Mouse (Mus musculus): ENCODE results near the gene Acvrl1. TPM values are rescaled to one million over a fixed set of nuclear protein-coding genes. Genes with fewer than 3 reads are reported as not detected.

Gene Acvrl1
- polyA plus RNA-seq, 1 experiment from 2014 or later, result 5.2 TPM

- H3K9me3 ChIP-seq, result no peaks in the 10 kb centered on the region
- peak overlapping the region; percentile 19; the same call in 1 of the 2 replicates for H3K4me3 ChIP-seq
- 8% methylated on average over 6 of the region's 6 CpGs for WGBS
- peaks cover 57% of the 10 kb centered on the region for H3K4me1 ChIP-seq
- peak overlapping the region; percentile 78 for H3K27ac ChIP-seq
- DNase-seq (ENCODE audit: low spot score), result no peak
- no peaks in the 10 kb centered on the region for H3K27me3 ChIP-seq (ENCODE audit: insufficient read depth, poor library complexity, severe bottlenecking)
- no peaks in the 10 kb centered on the region for H3K36me3 ChIP-seq
These were observed 19.6 kb downstream of the Acvrl1 start for GRCm38 (mm10) chr15:101147910-101148273.

- Histone ChIP-seq H3K4me1 (peaks cover 50% of the 10 kb centered on the region), H3K9me3 (no peaks in the 10 kb centered on the region), H3K27me3 (ENCODE audit: insufficient read depth, poor library complexity, severe bottlenecking) (no peaks in the 10 kb centered on the region), H3K4me3 (no peak overlapping the region), H3K27ac (peak overlapping the region; percentile 78), H3K36me3 (no peaks in the 10 kb centered on the region)
- WGBS, result 58% methylated on average over 6 of the region's 6 CpGs
- DNase-seq (ENCODE audit: low spot score), result no peak
These were observed 20.3 kb downstream of the Acvrl1 start for GRCm38 (mm10) chr15:101148604-101149003.

GRCm38 (mm10) chr15:101151409-101152261, 23.3 kb downstream of the Acvrl1 start:
- DNase-seq (ENCODE audit: low spot score), result no peak
- peaks cover under 1% of the 10 kb centered on the region; the same call in 1 of the 2 replicates for H3K9me3 ChIP-seq
- no peaks in the 10 kb centered on the region for H3K36me3 ChIP-seq
- peaks cover 23% of the 10 kb centered on the region for H3K4me1 ChIP-seq
- whole genome bisulfite sequencing, result 55% methylated on average over 9 of the region's 9 CpGs
- no peak overlapping the region for H3K4me3 ChIP-seq
- no peaks in the 10 kb centered on the region for H3K27me3 ChIP-seq (ENCODE audit: insufficient read depth, poor library complexity, severe bottlenecking)
- no peak overlapping the region for H3K27ac ChIP-seq

GRCm38 (mm10) chr15:101154700-101155616, 26.6 kb downstream of the Acvrl1 start:
- WGBS, result 76% methylated on average over 7 of the region's 7 CpGs
- no peaks in the 10 kb centered on the region for H3K27me3 ChIP-seq (ENCODE audit: insufficient read depth, poor library complexity, severe bottlenecking)

GRCm38 (mm10) chr15:101160128-101160527, 31.8 kb downstream of the Acvrl1 start:
- no peak for DNase-seq (ENCODE audit: low spot score)
- H3K4me1 ChIP-seq, result peaks cover 33% of the 10 kb centered on the region
- H3K27me3 ChIP-seq (ENCODE audit: insufficient read depth, poor library complexity, severe bottlenecking), result peaks cover 7% of the 10 kb centered on the region; the same call in 1 of the 2 replicates
- H3K36me3 ChIP-seq, result no peaks in the 10 kb centered on the region
- no peak overlapping the region for H3K27ac ChIP-seq
- peaks cover 2% of the 10 kb centered on the region; the same call in 1 of the 2 replicates for H3K9me3 ChIP-seq
- 12% methylated on average over 1 of the region's 1 CpGs for WGBS
- H3K4me3 ChIP-seq, result no peak overlapping the region

More at GRCm38 (mm10) chr15:101154700-101155616, 26.6 kb downstream of the Acvrl1 start:
- no peaks in the 10 kb centered on the region for H3K36me3 ChIP-seq
- no peak overlapping the region for H3K27ac ChIP-seq
- H3K4me1 ChIP-seq, result peaks cover 4% of the 10 kb centered on the region; the same call in 1 of the 2 replicates
- DNase-seq (ENCODE audit: low spot score), result no peak
- H3K4me3 ChIP-seq, result no peak overlapping the region
- H3K9me3 ChIP-seq, result peaks cover 2% of the 10 kb centered on the region; the same call in 1 of the 2 replicates

- Histone ChIP-seq H3K4me1 (peaks cover 36% of the 10 kb centered on the region), H3K27me3 (ENCODE audit: insufficient read depth, poor library complexity, severe bottlenecking) (peaks cover 7% of the 10 kb centered on the region; the same call in 1 of the 2 replicates), H3K36me3 (no peaks in the 10 kb centered on the region), H3K27ac (no peak overlapping the region), H3K4me3 (no peak overlapping the region), H3K9me3 (peaks cover 2% of the 10 kb centered on the region; the same call in 1 of the 2 replicates)
- DNase-seq (ENCODE audit: low spot score), result no peak
- 35% methylated on average over 7 of the region's 7 CpGs for WGBS
These were observed 32.3 kb downstream of the Acvrl1 start for GRCm38 (mm10) chr15:101160591-101160990.

GRCm38 (mm10) chr15:101161534-101161933, 33.2 kb downstream of the Acvrl1 start:
- 85% methylated on average over 7 of the region's 7 CpGs for WGBS
- H3K27me3 ChIP-seq (ENCODE audit: insufficient read depth, poor library complexity, severe bottlenecking), result peaks cover 7% of the 10 kb centered on the region; the same call in 1 of the 2 replicates
- H3K9me3 ChIP-seq, result peaks cover 2% of the 10 kb centered on the region; the same call in 1 of the 2 replicates
- H3K36me3 ChIP-seq, result no peaks in the 10 kb centered on the region
- no peak overlapping the region for H3K4me3 ChIP-seq
- no peak overlapping the region for H3K27ac ChIP-seq
- no peak for DNase-seq (ENCODE audit: low spot score)
- peaks cover 41% of the 10 kb centered on the region for H3K4me1 ChIP-seq

GRCm38 (mm10) chr15:101163056-101163458, 34.7 kb downstream of the Acvrl1 start:
- no peaks in the 10 kb centered on the region for H3K36me3 ChIP-seq
- 39% methylated on average over 15 of the region's 15 CpGs for WGBS
- H3K4me3 ChIP-seq, result no peak overlapping the region
- peak overlapping the region; percentile 37; the same call in 1 of the 2 replicates for H3K27ac ChIP-seq
- no peaks in the 10 kb centered on the region for H3K9me3 ChIP-seq
- H3K27me3 ChIP-seq (ENCODE audit: insufficient read depth, poor library complexity, severe bottlenecking), result peaks cover 7% of the 10 kb centered on the region; the same call in 1 of the 2 replicates
- peaks cover 41% of the 10 kb centered on the region for H3K4me1 ChIP-seq
- no peak for DNase-seq (ENCODE audit: low spot score)

- WGBS, result 42% methylated on average over 5 of the region's 5 CpGs
- peaks cover 41% of the 10 kb centered on the region for H3K4me1 ChIP-seq
- no peak for DNase-seq (ENCODE audit: low spot score)
- H3K9me3 ChIP-seq, result no peaks in the 10 kb centered on the region
- H3K4me3 ChIP-seq, result no peak overlapping the region
- H3K27ac ChIP-seq, result peak overlapping the region; percentile 44
- no peaks in the 10 kb centered on the region for H3K36me3 ChIP-seq
- H3K27me3 ChIP-seq (ENCODE audit: insufficient read depth, poor library complexity, severe bottlenecking), result peaks cover 7% of the 10 kb centered on the region; the same call in 1 of the 2 replicates
These were observed 35.5 kb downstream of the Acvrl1 start for GRCm38 (mm10) chr15:101163854-101164253.

GRCm38 (mm10) chr15:101164291-101164690, 36.0 kb downstream of the Acvrl1 start:
- Histone ChIP-seq H3K4me1 (peaks cover 41% of the 10 kb centered on the region), H3K27ac (peak overlapping the region; percentile 44), H3K36me3 (no peaks in the 10 kb centered on the region), H3K27me3 (ENCODE audit: insufficient read depth, poor library complexity, severe bottlenecking) (peaks cover 7% of the 10 kb centered on the region; the same call in 1 of the 2 replicates), H3K4me3 (no peak overlapping the region), H3K9me3 (no peaks in the 10 kb centered on the region)
- DNase-seq (ENCODE audit: low spot score), result no peak
- WGBS, result 40% methylated on average over 5 of the region's 5 CpGs

- Histone ChIP-seq H3K27ac (no peak overlapping the region), H3K4me3 (no peak overlapping the region), H3K4me1 (peaks cover 38% of the 10 kb centered on the region), H3K27me3 (ENCODE audit: insufficient read depth, poor library complexity, severe bottlenecking) (peaks cover 7% of the 10 kb centered on the region; the same call in 1 of the 2 replicates), H3K36me3 (no peaks in the 10 kb centered on the region), H3K9me3 (no peaks in the 10 kb centered on the region)
- WGBS, result 53% methylated on average over 16 of the region's 16 CpGs
- DNase-seq (ENCODE audit: low spot score), result no peak
These were observed 37.5 kb downstream of the Acvrl1 start for GRCm38 (mm10) chr15:101165658-101166437.

GRCm38 (mm10) chr15:101167553-101167952, 39.2 kb downstream of the Acvrl1 start:
- Histone ChIP-seq H3K36me3 (no peaks in the 10 kb centered on the region), H3K9me3 (no peaks in the 10 kb centered on the region), H3K27ac (no peak overlapping the region), H3K4me3 (no peak overlapping the region), H3K27me3 (ENCODE audit: insufficient read depth, poor library complexity, severe bottlenecking) (peaks cover 12% of the 10 kb centered on the region; the same call in 1 of the 2 replicates), H3K4me1 (peaks cover 35% of the 10 kb centered on the region)
- 66% methylated on average over 11 of the region's 11 CpGs for WGBS
- no peak for DNase-seq (ENCODE audit: low spot score)

All from heart, embryonic 10.5 days (tissue).